Mouse (Mus musculus) right cerebral cortex, adult 2 months (tissue): ENCODE measurements around the gene Gm3573.
"Not testable (repeated sequence)": the region's sequence is repeated elsewhere in the genome, so short reads cannot be mapped to it uniquely, and the experiment has no call there.

Experiments used
- DNase-seq, 2 experiments: peaks; one replicate each; pipeline ENCODE4 v3.0.0; 2021 to 2022; ENCODE audit warnings: low spot score in 2 of 2

Gene Gm3573

GRCm38 (mm10) chr14:42190691-42191090 lies at the start of gene Gm3573:
TSS of gene Gm3573 (minus strand) at chr14:42190791.
- not testable (repeated sequence) for DNase-seq

- DNase-seq, result not testable (repeated sequence)
These were observed 26.4 kb upstream of the Gm3573 start for GRCm38 (mm10) chr14:42216766-42217537.

- DNase-seq, result not testable (repeated sequence)
These were observed 6.7 kb downstream of the Gm3573 start for GRCm38 (mm10) chr14:42183936-42184335.

- DNase-seq, result not testable (repeated sequence)
These were observed 28.1 kb downstream of the Gm3573 start, which contains the start of gene Gm17027 for GRCm38 (mm10) chr14:42162522-42162921. TSS of gene Gm17027 (minus strand) at chr14:42162622.
